Mouse (Mus musculus): ENCODE measurements around the gene Olfr933.

GRCm38 (mm10) chr9:38954124-38954416 lies 18.0 kb upstream of the Olfr933 start:
- TF ChIP-seq CTCF (IDR thresholded peaks at IDR 0.05; ENCODE audit: control insufficient read depth, insufficient read depth, insufficient replicate concordance, low read depth, low read length) = no peak
- no peak for TF ChIP-seq POLR2A (IDR thresholded peaks at IDR 0.05; ENCODE audit: control insufficient read depth, low read depth, low read length)

Data from testis, adult 2 months (tissue).